Mouse (Mus musculus) large intestine, adult 2 months (tissue): ENCODE measurements around the gene Vrk1. TPM values are rescaled to one million over a fixed set of nuclear protein-coding genes. Genes with fewer than 3 reads are reported as not detected.

Source experiments
- DNase-seq: peaks from one replicate; pipeline ENCODE4 v3.0.0-alpha.2; 2012; ENCODE audit warnings: low read depth, low spot score
- WGBS: fragments of 180-500 bp; shearing (Covaris S2); methylation state at CpG from one replicate; pipeline ENCODE4 v1.1.7; 2018; 5-methylcytosine and 5-hydroxymethylcytosine counted together
- polyA plus RNA-seq: library from polyadenylated mRNA; depleted of rRNA; stranded (reverse); fragments of >200 nt; gene quantifications from 2 replicates; pipeline ENCODE4 v1.2.3, GENCODE M21; 2012

Vrk1 gene
- polyA plus RNA-seq, 1 experiment, result 6.5 TPM

GRCm38 (mm10) chr12:106032361-106032760, 22.3 kb downstream of the Vrk1 start:
- 91% methylated on average over 12 of the region's 12 CpGs for WGBS

GRCm38 (mm10) chr12:106034267-106034666, 24.2 kb downstream of the Vrk1 start:
- DNase-seq, result no peak
- WGBS, result 62% methylated on average over 7 of the region's 7 CpGs

More at GRCm38 (mm10) chr12:106032361-106032760, 22.3 kb downstream of the Vrk1 start:
- DNase-seq, result no peak

- WGBS, result 86% methylated on average over 9 of the region's 9 CpGs
- no peak for DNase-seq
Measured at GRCm38 (mm10) chr12:106034761-106035160, 24.7 kb downstream of the Vrk1 start.

- WGBS, result 87% methylated on average over 7 of the region's 7 CpGs
Measured at GRCm38 (mm10) chr12:106040259-106040658, 30.2 kb downstream of the Vrk1 start.

GRCm38 (mm10) chr12:106046143-106046795, 36.2 kb downstream of the Vrk1 start:
- no peak for DNase-seq

More at GRCm38 (mm10) chr12:106040259-106040658, 30.2 kb downstream of the Vrk1 start:
- DNase-seq, result no peak

GRCm38 (mm10) chr12:106052271-106052670, 42.2 kb downstream of the Vrk1 start:
- WGBS, result 91% methylated on average over 7 of the region's 7 CpGs
- DNase-seq, result no peak

More at GRCm38 (mm10) chr12:106046143-106046795, 36.2 kb downstream of the Vrk1 start:
- WGBS, result 24% methylated on average over 9 of the region's 9 CpGs

- 26% methylated on average over 6 of the region's 6 CpGs for WGBS
Measured at GRCm38 (mm10) chr12:106055799-106056198, 45.8 kb downstream of the Vrk1 start.

GRCm38 (mm10) chr12:106059873-106060573, 50.0 kb downstream of the Vrk1 start:
- no peak for DNase-seq
- WGBS, result 80% methylated on average over 12 of the region's 12 CpGs

More at GRCm38 (mm10) chr12:106055799-106056198, 45.8 kb downstream of the Vrk1 start:
- peak; percentile 22 for DNase-seq

GRCm38 (mm10) chr12:106070434-106071155, 60.6 kb downstream of the Vrk1 start:
- WGBS, result 89% methylated on average over 22 of the region's 22 CpGs
- DNase-seq, result no peak

- WGBS, result 79% methylated on average over 10 of the region's 10 CpGs
- DNase-seq, result no peak
Measured at GRCm38 (mm10) chr12:106071575-106072166, 61.6 kb downstream of the Vrk1 start.

- DNase-seq, result no peak
- WGBS, result 90% methylated on average over 12 of the region's 12 CpGs
Measured at GRCm38 (mm10) chr12:106074371-106075155, 64.5 kb downstream of the Vrk1 start.

- WGBS, result 92% methylated on average over 15 of the region's 15 CpGs
- no peak for DNase-seq
Measured at GRCm38 (mm10) chr12:106076131-106076530, 66.1 kb downstream of the Vrk1 start.

GRCm38 (mm10) chr12:106080511-106080910, 70.5 kb downstream of the Vrk1 start:
- 82% methylated on average over 5 of the region's 5 CpGs for WGBS
- no peak for DNase-seq

- no peak for DNase-seq
- 66% methylated on average over 23 of the region's 23 CpGs for WGBS
Measured at GRCm38 (mm10) chr12:106080945-106081747, 71.1 kb downstream of the Vrk1 start.

- DNase-seq, result no peak
- WGBS, result 76% methylated on average over 7 of the region's 7 CpGs
Measured at GRCm38 (mm10) chr12:106081748-106082140, 71.7 kb downstream of the Vrk1 start.

- DNase-seq, result no peak
- 70% methylated on average over 16 of the region's 16 CpGs for WGBS
Measured at GRCm38 (mm10) chr12:106082191-106082957, 72.3 kb downstream of the Vrk1 start.

- no peak for DNase-seq
- 74% methylated on average over 11 of the region's 11 CpGs for WGBS
Measured at GRCm38 (mm10) chr12:106082958-106083381, 72.9 kb downstream of the Vrk1 start.

GRCm38 (mm10) chr12:106084126-106084525, 74.1 kb downstream of the Vrk1 start:
- 85% methylated on average over 12 of the region's 12 CpGs for WGBS
- no peak for DNase-seq
